Mouse (Mus musculus) testis, postnatal 10 days (tissue): ENCODE data around the gene Spcs2.
"Not testable (repeated sequence)": the region's sequence is repeated elsewhere in the genome, so short reads cannot be mapped to it uniquely, and the experiment has no call there.

Experiments
- DNase-seq: peaks from one replicate; pipeline ENCODE4 v3.0.0; 2021; ENCODE audit warnings: low spot score

Gene Spcs2

DNA sequence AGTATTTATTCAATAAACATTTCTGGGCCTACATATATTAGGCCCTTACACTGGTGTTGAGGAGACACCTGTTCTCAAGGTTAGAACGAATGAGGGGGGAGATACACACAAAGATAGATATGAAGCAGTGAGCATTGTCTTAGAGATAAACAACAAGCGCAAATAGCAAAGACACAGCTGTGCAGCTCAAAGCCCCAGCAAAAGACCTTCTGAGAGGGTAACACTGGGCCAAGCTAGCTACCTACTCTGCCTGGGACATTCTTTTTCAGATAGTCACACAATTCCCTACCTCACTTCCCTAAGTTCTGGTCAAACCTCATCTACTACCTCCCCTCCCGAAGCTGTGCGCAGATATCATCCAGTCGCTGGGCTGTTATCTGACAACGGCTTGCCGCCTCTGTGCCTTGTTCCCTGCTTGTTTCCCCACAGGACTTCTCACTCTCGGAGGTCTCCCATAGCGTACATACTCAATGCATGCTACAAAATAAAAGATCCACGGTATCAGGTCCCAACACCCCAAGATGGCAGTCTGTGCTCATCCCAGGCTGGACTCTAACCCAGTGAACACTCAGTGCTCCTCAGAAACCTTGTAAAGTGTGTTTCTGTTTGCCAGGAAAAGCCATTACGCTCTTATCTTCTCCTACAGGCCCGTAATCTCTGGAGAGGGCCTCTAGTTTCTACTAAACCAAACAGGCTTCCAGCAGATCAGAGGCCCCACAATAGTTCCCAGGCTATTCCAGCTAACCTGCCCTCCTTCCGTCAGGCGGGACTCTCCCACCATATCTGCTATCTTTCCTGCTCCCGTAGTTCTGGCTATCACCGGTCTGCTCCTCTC is 38.4 kb downstream of the Spcs2 start:
- DNase-seq, result no peak

GRCm38 (mm10) chr7:99823045-99823663 is 40.1 kb downstream of the Spcs2 start:
- DNase-seq, result no peak

DNA sequence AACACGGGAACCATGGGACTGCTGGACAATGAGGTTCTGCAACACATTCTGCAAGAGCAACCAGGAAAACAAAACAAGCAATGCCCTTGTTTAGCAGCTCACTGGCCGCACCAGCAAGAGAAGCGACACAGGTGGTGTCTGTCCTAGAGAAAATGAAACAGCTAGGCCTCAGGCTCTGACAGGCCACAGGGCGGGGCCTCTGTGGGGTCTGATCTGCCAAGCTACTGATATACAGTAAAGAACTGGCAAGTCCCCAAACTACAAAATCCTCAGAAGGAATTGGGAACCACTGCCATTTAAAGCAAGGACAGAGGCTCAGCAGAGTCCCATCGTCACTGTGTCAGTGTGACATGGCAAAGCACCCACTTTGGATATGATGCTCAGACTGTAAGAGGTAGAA is 40.8 kb downstream of the Spcs2 start:
- DNase-seq, result no peak

DNA sequence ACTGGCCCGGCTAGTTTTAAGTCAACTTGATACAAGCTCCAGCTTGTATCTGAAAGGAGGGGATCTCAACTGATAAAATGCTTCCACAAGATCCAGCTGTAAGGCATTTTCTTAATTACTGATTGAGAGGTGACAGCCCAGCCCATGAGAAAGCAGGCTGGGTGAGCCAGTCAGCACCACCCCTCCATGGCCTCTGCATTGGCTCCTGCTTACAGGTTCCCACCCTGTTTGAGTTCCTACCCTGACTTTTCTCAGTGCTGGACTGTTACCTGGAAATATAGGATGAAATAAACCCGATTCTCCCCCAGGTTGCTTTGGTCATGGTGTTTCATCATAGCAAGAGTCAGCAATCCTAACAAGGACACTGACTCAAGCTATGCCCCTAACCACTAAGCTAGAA is 41.3 kb downstream of the Spcs2 start:
- no peak for DNase-seq

GRCm38 (mm10) chr7:99818181-99818725 is 45.0 kb downstream of the Spcs2 start:
- not testable (repeated sequence) for DNase-seq

GRCm38 (mm10) chr7:99813394-99813793 is 49.9 kb downstream of the Spcs2 start:
- peak; percentile 73 for DNase-seq

DNA sequence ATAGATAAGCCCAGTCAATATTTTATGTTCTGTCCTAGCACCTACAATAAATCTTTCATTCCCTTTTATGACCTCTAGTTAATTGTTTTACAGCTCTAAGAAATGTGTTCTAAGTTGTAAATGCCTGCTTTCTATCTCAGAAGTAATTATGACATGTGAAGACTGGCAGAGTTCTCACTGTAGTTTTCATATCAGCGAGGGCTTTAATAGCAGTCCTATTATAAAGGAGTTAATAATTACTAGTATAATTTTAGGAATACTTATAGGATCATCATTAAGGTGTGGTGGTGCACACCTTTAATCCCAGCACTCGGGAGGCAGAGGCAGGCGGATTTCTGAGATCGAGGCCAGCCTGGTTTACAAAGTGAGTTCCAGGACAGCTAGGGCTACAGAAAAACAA is 51.6 kb downstream of the Spcs2 start:
- DNase-seq, result no peak

DNA sequence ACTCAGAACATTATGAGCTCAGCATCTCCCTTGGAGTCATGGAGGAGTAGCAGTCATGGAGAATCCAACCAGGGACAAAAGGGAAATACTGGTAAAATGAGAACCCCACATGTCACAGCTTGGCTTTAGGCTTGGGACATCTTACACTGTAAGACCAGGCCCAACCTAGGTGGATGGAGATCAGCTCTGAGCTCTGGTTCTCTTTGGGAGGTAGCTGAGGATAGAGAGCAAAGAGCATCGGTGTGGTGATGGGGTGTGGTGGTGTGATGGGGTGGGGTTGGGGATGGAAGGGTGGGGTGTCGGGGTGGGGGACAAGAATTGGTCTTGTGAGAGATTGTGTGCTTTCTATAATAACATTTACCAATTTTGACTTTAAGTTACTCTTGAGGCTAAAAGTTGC is 52.4 kb downstream of the Spcs2 start:
- DNase-seq, result no peak

- DNase-seq, result not testable (repeated sequence)
Measured at GRCm38 (mm10) chr7:99807043-99807442, 56.2 kb downstream of the Spcs2 start.

DNA sequence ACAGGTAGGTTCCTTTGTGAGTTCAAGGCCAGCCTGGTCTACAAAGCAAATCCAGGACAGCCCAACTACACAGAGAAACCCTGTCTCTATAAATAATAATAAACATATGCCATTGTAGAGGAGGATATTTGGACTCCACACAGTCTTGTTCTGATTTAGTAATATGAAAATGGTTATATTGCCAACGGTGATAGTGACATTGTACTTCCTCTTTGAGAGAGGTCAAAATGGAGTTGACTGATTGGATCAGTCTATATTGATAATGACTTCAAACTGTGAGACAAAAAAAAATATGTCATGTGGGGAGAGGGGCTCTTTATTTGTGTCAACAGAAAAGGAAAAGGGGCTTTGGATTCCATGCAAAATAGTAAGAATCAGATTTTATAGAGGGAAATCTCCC is 57.9 kb downstream of the Spcs2 start:
- DNase-seq, result no peak

DNA sequence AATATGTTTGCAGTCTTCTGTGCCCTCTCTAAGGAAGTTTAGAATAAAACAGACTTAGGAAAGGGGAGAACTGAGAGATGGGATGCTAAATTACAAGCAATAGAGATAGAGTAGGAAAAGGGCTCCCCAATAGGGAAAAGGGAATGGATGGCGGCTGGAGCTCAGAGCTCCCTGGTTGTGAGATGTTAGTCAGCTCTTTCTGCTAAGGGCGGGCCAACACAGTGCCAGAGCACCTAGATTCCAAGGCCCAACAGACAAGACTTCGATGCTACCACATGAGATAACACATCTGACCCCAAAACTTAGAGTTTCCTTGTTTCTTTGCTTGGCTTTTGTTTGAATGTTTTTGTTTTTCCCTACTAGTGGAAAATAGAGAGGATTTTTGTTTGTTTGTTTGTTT is 59.2 kb downstream of the Spcs2 start:
- not testable (repeated sequence) for DNase-seq

DNA sequence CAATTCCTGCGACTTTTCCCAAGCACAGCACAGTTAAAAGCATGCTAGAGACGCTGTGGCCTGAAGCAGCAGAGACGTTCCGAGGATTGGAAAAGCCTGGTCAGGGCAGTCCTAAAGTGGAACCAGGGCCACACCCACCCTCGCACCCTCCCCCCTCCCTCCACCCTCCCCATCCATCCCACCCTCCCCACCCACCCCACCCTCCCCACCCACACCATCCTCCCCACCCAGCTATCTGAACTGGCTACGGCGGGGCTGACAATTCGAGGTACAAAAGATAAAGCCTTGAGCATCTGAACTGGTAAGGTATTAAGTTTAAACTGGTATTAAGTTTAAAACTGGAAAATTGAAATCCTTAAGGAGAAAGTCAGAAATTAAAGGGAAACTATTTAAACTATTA is 59.7 kb downstream of the Spcs2 start:
- no peak for DNase-seq

GRCm38 (mm10) chr7:99799118-99799517 is 64.1 kb downstream of the Spcs2 start:
- no peak for DNase-seq

DNA sequence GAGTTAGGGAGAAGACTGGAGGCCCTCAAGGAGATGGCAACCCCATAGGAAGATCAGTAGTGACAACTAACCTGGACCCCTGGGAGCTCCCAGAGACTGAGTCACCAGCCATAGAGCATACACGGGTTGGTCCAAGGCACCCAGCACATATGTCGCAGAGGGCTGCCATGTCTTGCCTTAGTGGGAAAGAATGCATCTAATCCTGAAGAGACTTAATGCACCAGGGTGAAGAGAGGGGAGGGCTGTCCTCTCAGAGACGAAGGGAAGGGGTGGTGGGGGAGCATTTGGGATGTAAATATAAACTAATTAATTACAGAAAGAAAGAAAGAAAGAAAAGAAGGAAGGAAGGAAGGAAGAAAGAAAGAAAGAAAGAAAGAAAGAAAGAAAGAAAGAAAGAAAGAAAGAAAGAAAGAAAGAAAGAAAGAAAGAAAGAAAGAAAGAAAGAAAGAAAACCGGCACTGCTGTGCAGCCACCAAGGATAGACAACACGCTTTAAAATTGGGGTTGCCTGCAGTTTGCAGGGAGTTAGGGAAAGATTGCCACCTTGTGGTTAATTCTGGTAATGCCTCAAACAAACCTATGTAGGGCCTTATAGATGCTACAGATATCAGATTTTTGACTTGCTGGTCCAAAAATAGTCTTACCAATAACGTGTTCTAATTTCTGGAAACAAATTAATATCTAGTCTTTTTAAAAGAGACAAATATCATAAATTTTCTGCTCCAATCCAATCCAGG is 65.2 kb downstream of the Spcs2 start:
- DNase-seq, result peak; percentile 78

- no peak for DNase-seq
Measured at GRCm38 (mm10) chr7:99797261-99797660, 66.0 kb downstream of the Spcs2 start.

DNA sequence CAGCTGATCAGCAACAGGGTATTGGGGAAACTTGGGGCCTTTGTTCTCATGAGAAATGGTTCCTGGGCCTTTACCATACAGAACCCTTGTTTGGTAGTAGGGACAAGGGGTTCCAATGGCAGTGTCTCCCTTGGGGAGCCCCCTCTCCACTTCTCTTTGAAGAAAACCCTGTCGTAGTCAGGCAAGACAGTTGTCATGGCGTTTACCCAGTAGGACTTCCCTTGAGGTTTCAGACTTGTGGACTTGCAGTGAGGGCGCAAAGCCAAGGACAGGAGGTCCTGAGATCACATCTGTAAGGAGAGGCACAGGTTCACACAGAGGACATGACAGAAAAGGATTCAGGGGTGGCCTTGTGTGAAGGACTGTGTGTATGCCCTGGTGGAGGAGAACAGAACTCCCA is 66.8 kb downstream of the Spcs2 start:
- DNase-seq, result peak; percentile 46

- no peak for DNase-seq
Measured at GRCm38 (mm10) chr7:99795192-99795981, 67.9 kb downstream of the Spcs2 start.

- no peak for DNase-seq
Measured at GRCm38 (mm10) chr7:99794096-99794495, 69.2 kb downstream of the Spcs2 start.

DNA sequence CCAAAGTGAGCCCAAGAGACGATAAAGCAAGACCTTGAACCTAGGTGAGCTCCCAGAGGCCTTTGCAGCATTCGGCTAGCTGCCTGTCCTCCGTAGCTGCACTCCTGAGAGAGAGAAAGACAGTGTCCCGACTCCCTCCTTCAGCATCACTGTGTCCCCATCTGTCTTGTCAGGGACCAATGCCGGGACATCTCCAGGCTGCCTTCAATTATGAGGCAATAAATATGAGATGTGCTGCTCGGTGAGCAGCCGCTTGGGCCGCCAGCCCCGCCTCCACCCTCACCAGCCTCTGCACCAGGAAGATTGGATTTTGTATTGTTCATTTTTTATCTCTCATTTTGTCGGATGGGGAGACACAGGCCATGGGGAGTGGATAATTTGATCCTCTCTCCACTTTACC is 72.4 kb downstream of the Spcs2 start:
- no peak for DNase-seq

- DNase-seq, result no peak
Measured at GRCm38 (mm10) chr7:99788563-99788962, 74.7 kb downstream of the Spcs2 start.

- DNase-seq, result no peak
Measured at GRCm38 (mm10) chr7:99787935-99788334, 75.3 kb downstream of the Spcs2 start.
